Mouse (Mus musculus) liver, embryonic 14.5 days (tissue): ENCODE data around the gene E2f4. TPM values are rescaled to one million over a fixed set of nuclear protein-coding genes. Genes with fewer than 3 reads are reported as not detected.

Source experiments
- ATAC-seq: fragments of 200-750 bp; cut with Nextera tagmentation; 2 replicates; pipeline ENCODE4 v1.8.0; 2017; ENCODE audit warnings: moderate number of reproducible peaks, mild to moderate bottlenecking, moderate library complexity; ENCODE audit not compliant: insufficient read depth
- DNase-seq, 3 experiments: peaks; one replicate each; pipeline ENCODE4 v3.0.0-alpha.2; 2012 to 2013; ENCODE audit warnings: low read depth in 3 of 3, low spot score in 3 of 3
- H3K27ac ChIP-seq: fragments of 300-500 bp; sonication (generic); 2 replicates; pipeline ENCODE4 v1.5.1; 2014; ENCODE audit warnings: moderate library complexity, mild to moderate bottlenecking, control low read depth, inconsistent platforms
- H3K27me3 ChIP-seq: fragments of 300-500 bp; sonication (generic); 2 replicates; pipeline ENCODE4 v1.6.1; 2014; ENCODE audit warnings: mild to moderate bottlenecking, low read length, moderate library complexity; ENCODE audit not compliant: control insufficient read depth, insufficient read depth
- H3K36me3 ChIP-seq: fragments of 300-500 bp; sonication (generic); replicated peaks from 2 replicates; pipeline ENCODE4 v1.6.1; 2014; ENCODE audit warnings: low read depth; ENCODE audit not compliant: control insufficient read depth, insufficient read depth
- H3K4me1 ChIP-seq, 2 experiments: fragments of 200-500 bp in 1 of 2; fragments of 300-500 bp in 1 of 2; sonication (generic) in 1 of 2; replicated peaks; 2 replicates each; pipeline ENCODE4 v1.6.1; 2012 to 2014; ENCODE audit warnings: antibody characterized with exemption in 1 of 2, inconsistent platforms in 1 of 2, low read length in 1 of 2; ENCODE audit not compliant: control insufficient read depth in 2 of 2, insufficient read depth in 2 of 2
- H3K4me2 ChIP-seq: fragments of 300-500 bp; sonication (generic); 2 replicates; pipeline ENCODE4 v1.6.1; 2014; ENCODE audit warnings: low read depth, mild to moderate bottlenecking, control low read depth, moderate library complexity
- H3K4me3 ChIP-seq, 2 experiments: fragments of 200-500 bp in 1 of 2; fragments of 300-500 bp in 1 of 2; sonication (generic) in 1 of 2; 2 replicates each; pipeline ENCODE4 v1.5.1; 2012 to 2014; ENCODE audit warnings: low read depth in 2 of 2, low read length in 2 of 2, mild to moderate bottlenecking in 2 of 2, control low read depth in 1 of 2, inconsistent platforms in 1 of 2, moderate library complexity in 1 of 2; ENCODE audit not compliant: insufficient read depth in 1 of 2
- H3K9ac ChIP-seq: fragments of 300-500 bp; sonication (generic); replicated peaks from 2 replicates; pipeline ENCODE4 v1.6.1; 2014; ENCODE audit warnings: mild to moderate bottlenecking, control low read depth, moderate library complexity
- H3K9me3 ChIP-seq: fragments of 300-500 bp; sonication (generic); 2 replicates; pipeline ENCODE4 v1.6.1; 2016; ENCODE audit warnings: low read length, mixed read lengths; ENCODE audit not compliant: control insufficient read depth
- CTCF ChIP-seq: IDR thresholded peaks from 2 replicates; pipeline ENCODE4 v1.5.1; 2016; ENCODE audit warnings: antibody characterized with exemption, low read depth, control low read depth
- EP300 ChIP-seq: IDR thresholded peaks from 2 replicates; pipeline ENCODE4 v1.6.1; 2016; ENCODE audit warnings: antibody characterized with exemption, low read depth
- WGBS: fragments of 180-500 bp; shearing (Covaris S2); extraction: QIAGEN DNeasy Blood & Tissue Kit; methylation state at CpG from one replicate; pipeline ENCODE4 v1.1.7; 2014; ENCODE audit not compliant: insufficient replicate concordance; 5-methylcytosine and 5-hydroxymethylcytosine counted together
- polyA plus RNA-seq, 2 experiments: library from polyadenylated mRNA; depleted of rRNA in 1 of 2; stranded (reverse) in 1 of 2; unstranded in 1 of 2; fragments of >200 nt; fragmentation: Nextera tagmentation in 1 of 2; extraction: Ambion mirVana in 1 of 2; gene quantifications; 2 replicates each; pipeline versions ENCODE4 v1.2.1 to v1.2.3; 2012 to 2014

The E2f4 gene
- polyA plus RNA-seq, 2 experiments = 206 to 275 TPM

DNA sequence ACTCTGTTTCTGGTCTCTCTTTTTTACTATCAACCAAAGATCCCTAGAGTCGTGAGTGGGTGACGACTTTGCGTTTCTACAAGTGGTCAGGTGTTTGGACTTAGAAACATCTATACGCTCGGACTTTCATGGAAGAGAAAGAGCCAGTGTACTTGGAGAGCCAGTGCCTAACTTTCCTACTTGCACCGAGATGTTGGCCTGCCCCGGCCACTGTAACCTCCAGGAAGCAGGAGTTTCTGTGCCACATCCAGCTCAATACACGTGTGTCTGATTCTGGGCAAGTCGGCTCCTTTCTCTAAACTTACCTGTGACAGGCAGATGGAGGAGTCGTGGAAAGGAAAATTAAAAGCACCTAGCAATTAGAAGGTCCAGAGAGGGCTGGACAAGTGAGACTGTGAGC, 21.6 kb upstream of the E2f4 start, which contains the start of gene Nol3:
Gene Nol3 (plus strand): TSS at position 301 of the 400 bp plus-strand sequence.
- TF ChIP-seq EP300 (no peak), CTCF (no peak)
- peaks cover 4 to 6% of the 10 kb centered on the region in 2 experiments; a peak in 3 of 4 replicates for H3K4me1 ChIP-seq
- DNase-seq = no peak
- no peak within 1 kb of the TSS for H3K9ac ChIP-seq
- 8% methylated on average over 10 of the region's 10 CpGs for WGBS
- H3K27ac ChIP-seq = no peak within 1 kb of the TSS
- H3K4me3 ChIP-seq = peak within 1 kb of the TSS in 1 of 2 experiments; percentile 0; a peak in 1 of 4 replicates
- H3K27me3 ChIP-seq = peaks cover 82% of the 10 kb centered on the region
- no peak for ATAC-seq
- peak within 1 kb of the TSS; percentile 30 for H3K4me2 ChIP-seq
- no peaks in the 10 kb centered on the region for H3K9me3 ChIP-seq
- no peaks in the 10 kb centered on the region for H3K36me3 ChIP-seq

- Histone ChIP-seq H3K4me3 (peak overlapping the region in 1 of 2 experiments; percentile 0; a peak in 1 of 4 replicates), H3K4me1 (peaks cover 4 to 6% of the 10 kb centered on the region in 2 experiments; a peak in 3 of 4 replicates), H3K27ac (no peak overlapping the region), H3K36me3 (no peaks in the 10 kb centered on the region), H3K4me2 (peak overlapping the region; percentile 30), H3K9ac (no peak overlapping the region), H3K9me3 (no peaks in the 10 kb centered on the region), H3K27me3 (peaks cover 78% of the 10 kb centered on the region)
- DNase-seq (no peak), ATAC-seq (peak; percentile 52; the same call in 1 of the 2 replicates)
- 3% methylated on average over 30 of the region's 30 CpGs for WGBS
- TF ChIP-seq EP300 (no peak), CTCF (no peak)
Measured at GRCm38 (mm10) chr8:105276292-105277120, 21.0 kb upstream of the E2f4 start.

- Histone ChIP-seq H3K4me3 (peak overlapping the region in 1 of 2 experiments; percentile 16; a peak in 1 of 4 replicates), H3K27me3 (peaks cover 59% of the 10 kb centered on the region), H3K36me3 (no peaks in the 10 kb centered on the region), H3K4me1 (peaks cover 4 to 11% of the 10 kb centered on the region in 2 experiments; a peak in 3 of 4 replicates), H3K27ac (no peak overlapping the region), H3K9ac (no peak overlapping the region), H3K4me2 (peak overlapping the region; percentile 41), H3K9me3 (no peaks in the 10 kb centered on the region)
- DNase-seq = no peak
- WGBS = 4% methylated on average over 28 of the region's 28 CpGs
- peak; percentile 61 for ATAC-seq
- TF ChIP-seq CTCF (peak; percentile 42), EP300 (no peak)
Measured at GRCm38 (mm10) chr8:105278911-105279334, 18.5 kb upstream of the E2f4 start.

- Histone ChIP-seq H3K9me3 (no peaks in the 10 kb centered on the region), H3K27ac (no peak overlapping the region), H3K36me3 (no peaks in the 10 kb centered on the region), H3K9ac (no peak overlapping the region), H3K4me3 (no peak overlapping the region), H3K4me1 (peaks cover 4 to 11% of the 10 kb centered on the region in 2 experiments; a peak in 3 of 4 replicates), H3K4me2 (no peak overlapping the region), H3K27me3 (peaks cover 44% of the 10 kb centered on the region)
- ATAC-seq (no peak), DNase-seq (no peak)
- WGBS = 40% methylated on average over 3 of the region's 3 CpGs
- no peak for TF ChIP-seq EP300
- TF ChIP-seq CTCF = no peak
Measured at GRCm38 (mm10) chr8:105280567-105280966, 16.9 kb upstream of the E2f4 start.

GRCm38 (mm10) chr8:105281821-105282220, 15.6 kb upstream of the E2f4 start:
- H3K4me2 ChIP-seq = no peak overlapping the region

More at GRCm38 (mm10) chr8:105281821-105282220, 15.6 kb upstream of the E2f4 start:
- DNase-seq = no peak
- Histone ChIP-seq H3K36me3 (no peaks in the 10 kb centered on the region), H3K27me3 (peaks cover 31% of the 10 kb centered on the region), H3K4me1 (peaks cover 4 to 6% of the 10 kb centered on the region in 2 experiments; a peak in 1 of 4 replicates), H3K9me3 (no peaks in the 10 kb centered on the region), H3K9ac (no peak overlapping the region), H3K4me3 (no peak overlapping the region), H3K27ac (no peak overlapping the region)
- no peak for TF ChIP-seq CTCF
- no peak for TF ChIP-seq EP300
- 78% methylated on average over 12 of the region's 12 CpGs for WGBS
- no peak for ATAC-seq
